Mouse (Mus musculus) urinary bladder, adult 18-20 months (tissue): ENCODE results near the gene Glb1.

Experiments
- DNase-seq, 2 experiments: peaks; one replicate each; pipeline ENCODE4 v3.0.0; 2022; ENCODE audit warnings: low spot score in 2 of 2, mixed read lengths in 2 of 2

Gene Glb1

GRCm38 (mm10) chr9:114394677-114395076 is 6.2 kb upstream of the Glb1 start:
- no peak for DNase-seq

GRCm38 (mm10) chr9:114395258-114395657 is 5.6 kb upstream of the Glb1 start:
- DNase-seq, result no peak

- no peak for DNase-seq
These were observed 1.2 kb upstream of the Glb1 start for GRCm38 (mm10) chr9:114399680-114400079.

- peak in 1 of 2 experiments; percentile 15 for DNase-seq
These were observed 308 bp upstream of the Glb1 start for GRCm38 (mm10) chr9:114400588-114400948.

GRCm38 (mm10) chr9:114401685-114402080 is 807 bp downstream of the Glb1 start:
- DNase-seq, result no peak

- no peak for DNase-seq
These were observed 6.8 kb downstream of the Glb1 start for GRCm38 (mm10) chr9:114407676-114408075.

- DNase-seq, result no peak
These were observed 9.5 kb downstream of the Glb1 start for GRCm38 (mm10) chr9:114410313-114410862.

- no peak for DNase-seq
These were observed 10.4 kb downstream of the Glb1 start for GRCm38 (mm10) chr9:114411295-114411694.

GRCm38 (mm10) chr9:114412406-114412805 is 11.5 kb downstream of the Glb1 start:
- DNase-seq, result no peak

GRCm38 (mm10) chr9:114413866-114414265 is 13.0 kb downstream of the Glb1 start:
- DNase-seq, result peak; percentile 23 to 72

- DNase-seq, result peak in 1 of 2 experiments; percentile 39
These were observed 14.8 kb downstream of the Glb1 start for GRCm38 (mm10) chr9:114415701-114416100.

GRCm38 (mm10) chr9:114416646-114417517 is 16.0 kb downstream of the Glb1 start:
- DNase-seq, result no peak

- DNase-seq, result peak in 1 of 2 experiments; percentile 33
These were observed 17.3 kb downstream of the Glb1 start for GRCm38 (mm10) chr9:114418187-114418586.

- DNase-seq, result no peak
These were observed 19.6 kb downstream of the Glb1 start for GRCm38 (mm10) chr9:114420443-114420842.

- no peak for DNase-seq
These were observed 20.2 kb downstream of the Glb1 start for GRCm38 (mm10) chr9:114421045-114421444.

GRCm38 (mm10) chr9:114421797-114422196 is 20.9 kb downstream of the Glb1 start:
- no peak for DNase-seq

- DNase-seq, result no peak
These were observed 24.7 kb downstream of the Glb1 start for GRCm38 (mm10) chr9:114425576-114425975.

GRCm38 (mm10) chr9:114426201-114426600 is 25.3 kb downstream of the Glb1 start:
- no peak for DNase-seq

- no peak for DNase-seq
These were observed 26.5 kb downstream of the Glb1 start for GRCm38 (mm10) chr9:114427425-114427824.

GRCm38 (mm10) chr9:114428103-114428834 is 27.4 kb downstream of the Glb1 start:
- no peak for DNase-seq

GRCm38 (mm10) chr9:114435668-114436067 is 34.8 kb downstream of the Glb1 start:
- no peak for DNase-seq

- peak; percentile 36 to 43 for DNase-seq
These were observed 39.7 kb downstream of the Glb1 start for GRCm38 (mm10) chr9:114440548-114440947.

- DNase-seq, result no peak
These were observed 41.3 kb downstream of the Glb1 start for GRCm38 (mm10) chr9:114442225-114442624.
